Mouse (Mus musculus) stomach, postnatal 0 days (tissue): ENCODE results near the gene Tbccd1. TPM values are rescaled to one million over a fixed set of nuclear protein-coding genes. Genes with fewer than 3 reads are reported as not detected.
A peak's percentile ranks its signal among the peaks of the same experiment; 100 is the strongest.

ENCODE experiments used
- ATAC-seq: fragments of 200-750 bp; cut with Nextera tagmentation; 2 replicates; pipeline ENCODE4 v1.8.0; 2017; ENCODE audit not compliant: low FRiP score, low TSS enrichment
- DNase-seq: peaks from one replicate; pipeline ENCODE4 v3.0.0-alpha.2; 2016; ENCODE audit warnings: low spot score
- H3K27ac ChIP-seq: fragments of 300-500 bp; sonication (generic); replicated peaks from 2 replicates; pipeline ENCODE4 v1.5.1; 2014; ENCODE audit warnings: mild to moderate bottlenecking, control low read depth
- H3K27me3 ChIP-seq: fragments of 300-500 bp; sonication (generic); 2 replicates; pipeline ENCODE4 v1.6.1; 2014; ENCODE audit warnings: low read length; ENCODE audit not compliant: control insufficient read depth, insufficient read depth
- H3K36me3 ChIP-seq: fragments of 300-500 bp; sonication (generic); 2 replicates; pipeline ENCODE4 v1.6.1; 2014; ENCODE audit warnings: low read length, mixed read lengths; ENCODE audit not compliant: control insufficient read depth, insufficient read depth
- H3K4me1 ChIP-seq: fragments of 300-500 bp; sonication (generic); replicated peaks from 2 replicates; pipeline ENCODE4 v1.6.1; 2014; ENCODE audit warnings: antibody characterized with exemption; ENCODE audit not compliant: control insufficient read depth, insufficient read depth
- H3K4me2 ChIP-seq: fragments of 300-500 bp; sonication (generic); replicated peaks from 2 replicates; pipeline ENCODE4 v1.6.1; 2014; ENCODE audit warnings: low read depth, mild to moderate bottlenecking, control low read depth, moderate library complexity
- H3K4me3 ChIP-seq: fragments of 300-500 bp; sonication (generic); 2 replicates; pipeline ENCODE4 v1.5.1; 2014; ENCODE audit warnings: low read depth, low read length, control low read depth
- H3K9ac ChIP-seq: fragments of 300-500 bp; sonication (generic); 2 replicates; pipeline ENCODE4 v1.6.1; 2014; ENCODE audit warnings: mild to moderate bottlenecking, low read length, control low read depth, mixed read lengths
- H3K9me3 ChIP-seq: fragments of 300-500 bp; sonication (generic); 2 replicates; pipeline ENCODE4 v1.6.1; 2016; ENCODE audit warnings: low read length; ENCODE audit not compliant: control insufficient read depth
- CTCF ChIP-seq: IDR thresholded peaks from 2 replicates; pipeline ENCODE4 v1.5.1; 2016; ENCODE audit warnings: antibody characterized with exemption, low read depth, mild to moderate bottlenecking, moderate library complexity
- EP300 ChIP-seq: optimal IDR thresholded peaks from 2 replicates; pipeline ENCODE3; 2016; ENCODE audit warnings: antibody characterized with exemption
- WGBS: fragments of 180-500 bp; shearing (Covaris S2); extraction: QIAGEN DNeasy Blood & Tissue Kit; methylation state at CpG from one replicate; pipeline ENCODE4 v1.1.7; 2014; 5-methylcytosine and 5-hydroxymethylcytosine counted together
- polyA plus RNA-seq: library from polyadenylated mRNA; unstranded; fragments of >200 nt; fragmentation: Nextera tagmentation; extraction: Ambion mirVana; gene quantifications from 2 replicates; pipeline ENCODE4 v1.2.1, GENCODE M21; 2015

Gene Tbccd1
- polyA plus RNA-seq, 1 experiment from 2014 or later, result 12.2 TPM

DNA sequence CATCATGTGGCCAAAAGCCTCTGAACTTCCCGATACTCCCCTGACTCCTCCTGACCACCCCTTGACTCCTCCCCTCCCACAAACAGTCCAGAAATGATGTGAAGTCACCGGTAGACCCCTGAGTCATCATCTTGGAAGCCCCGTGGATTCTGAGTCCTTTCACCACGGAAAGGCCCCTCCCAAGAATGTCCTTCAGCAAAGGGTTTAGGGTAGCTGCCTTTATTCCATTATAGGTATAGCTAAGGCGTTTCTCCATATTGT, 56.7 kb downstream of the Tbccd1 start:
- Histone ChIP-seq H3K9me3 (no peaks in the 10 kb centered on the region), H3K27ac (no peak overlapping the region), H3K9ac (no peak overlapping the region), H3K36me3 (no peaks in the 10 kb centered on the region), H3K4me3 (no peak overlapping the region), H3K4me1 (no peaks in the 10 kb centered on the region), H3K27me3 (no peaks in the 10 kb centered on the region), H3K4me2 (no peak overlapping the region)
- TF ChIP-seq EP300, result no peak
- no peak for TF ChIP-seq CTCF
- WGBS, result 43% methylated on average over 5 of the region's 5 CpGs
- peak; percentile 42; the same call in 1 of the 2 replicates for ATAC-seq
- no peak for DNase-seq

- no peaks in the 10 kb centered on the region for H3K9me3 ChIP-seq
- H3K27ac ChIP-seq, result no peak overlapping the region
- ATAC-seq, result no peak
- no peaks in the 10 kb centered on the region for H3K36me3 ChIP-seq
- TF ChIP-seq CTCF, result no peak
- TF ChIP-seq EP300, result no peak
- H3K4me2 ChIP-seq, result no peak overlapping the region
- H3K9ac ChIP-seq, result no peak overlapping the region
- 63% methylated on average over 6 of the region's 6 CpGs for WGBS
- no peaks in the 10 kb centered on the region for H3K4me1 ChIP-seq
- H3K27me3 ChIP-seq, result no peaks in the 10 kb centered on the region
- DNase-seq, result no peak
- no peak overlapping the region for H3K4me3 ChIP-seq
Observed at GRCm38 (mm10) chr16:22800026-22800848, 57.2 kb downstream of the Tbccd1 start.

- no peaks in the 10 kb centered on the region for H3K27me3 ChIP-seq
- 59% methylated on average over 3 of the region's 3 CpGs for WGBS
- no peaks in the 10 kb centered on the region for H3K4me1 ChIP-seq
- no peak for ATAC-seq
- no peak for DNase-seq
- H3K9me3 ChIP-seq, result no peaks in the 10 kb centered on the region
- TF ChIP-seq CTCF, result no peak
- TF ChIP-seq EP300, result no peak
- H3K36me3 ChIP-seq, result no peaks in the 10 kb centered on the region
- no peak overlapping the region for H3K4me2 ChIP-seq
- H3K27ac ChIP-seq, result no peak overlapping the region
- no peak overlapping the region for H3K4me3 ChIP-seq
- H3K9ac ChIP-seq, result no peak overlapping the region
Observed at GRCm38 (mm10) chr16:22798520-22798919, 58.9 kb downstream of the Tbccd1 start.

DNA sequence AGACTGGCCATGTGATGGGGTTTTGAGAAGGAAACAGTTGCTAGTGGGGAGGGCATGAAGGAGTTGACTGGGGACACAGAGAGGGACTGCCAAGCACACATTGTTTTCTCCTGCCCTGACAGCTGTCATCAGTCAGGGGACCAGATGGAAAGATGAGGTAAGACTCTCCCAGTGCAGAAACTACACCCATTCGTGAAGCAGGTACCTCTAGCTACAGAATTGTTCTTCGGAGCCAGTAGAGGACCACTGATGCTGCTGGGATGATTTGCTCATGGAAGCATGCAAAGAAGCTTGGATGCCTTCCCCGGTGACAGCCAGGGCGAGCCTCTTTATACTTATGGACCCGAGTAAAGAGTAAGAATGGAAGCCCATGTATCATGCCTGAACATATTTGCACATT, 59.9 kb downstream of the Tbccd1 start:
- Histone ChIP-seq H3K4me1 (no peaks in the 10 kb centered on the region), H3K27me3 (no peaks in the 10 kb centered on the region), H3K4me3 (no peak overlapping the region), H3K4me2 (no peak overlapping the region), H3K9me3 (no peaks in the 10 kb centered on the region), H3K27ac (no peak overlapping the region), H3K36me3 (no peaks in the 10 kb centered on the region), H3K9ac (no peak overlapping the region)
- DNase-seq (no peak), ATAC-seq (no peak)
- no peak for TF ChIP-seq EP300
- no peak for TF ChIP-seq CTCF
- WGBS, result 63% methylated on average over 5 of the region's 5 CpGs

DNA sequence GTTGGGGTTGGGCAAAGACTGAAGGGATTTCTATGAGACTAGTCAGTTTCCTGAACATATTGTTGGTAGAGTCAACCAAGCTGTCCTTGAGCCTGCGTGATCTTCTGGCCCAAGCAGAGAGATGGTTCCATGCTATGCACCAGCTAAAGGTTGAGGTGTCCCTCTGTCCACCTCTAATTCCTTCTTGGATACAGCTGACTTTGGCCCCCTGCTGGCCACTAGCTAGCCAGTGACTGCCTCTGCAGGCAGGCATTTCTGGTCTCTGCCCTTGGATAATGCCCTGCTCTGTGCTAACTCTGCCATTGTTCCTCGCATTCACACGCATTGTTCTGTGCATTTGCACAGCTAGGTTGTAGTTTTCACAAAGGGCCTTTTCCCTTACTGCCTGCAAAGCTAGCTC, 62.0 kb downstream of the Tbccd1 start:
- Histone ChIP-seq H3K4me3 (no peak overlapping the region), H3K36me3 (no peaks in the 10 kb centered on the region), H3K4me1 (no peaks in the 10 kb centered on the region), H3K27ac (no peak overlapping the region), H3K9me3 (no peaks in the 10 kb centered on the region), H3K4me2 (no peak overlapping the region), H3K9ac (no peak overlapping the region), H3K27me3 (no peaks in the 10 kb centered on the region)
- WGBS, result 76% methylated on average over 3 of the region's 3 CpGs
- TF ChIP-seq CTCF (peak; percentile 68), EP300 (no peak)
- ATAC-seq, result 0 out of 2 replicates have a peak, but pooled peaks have one; percentile 30
- DNase-seq, result peak; percentile 44

DNA sequence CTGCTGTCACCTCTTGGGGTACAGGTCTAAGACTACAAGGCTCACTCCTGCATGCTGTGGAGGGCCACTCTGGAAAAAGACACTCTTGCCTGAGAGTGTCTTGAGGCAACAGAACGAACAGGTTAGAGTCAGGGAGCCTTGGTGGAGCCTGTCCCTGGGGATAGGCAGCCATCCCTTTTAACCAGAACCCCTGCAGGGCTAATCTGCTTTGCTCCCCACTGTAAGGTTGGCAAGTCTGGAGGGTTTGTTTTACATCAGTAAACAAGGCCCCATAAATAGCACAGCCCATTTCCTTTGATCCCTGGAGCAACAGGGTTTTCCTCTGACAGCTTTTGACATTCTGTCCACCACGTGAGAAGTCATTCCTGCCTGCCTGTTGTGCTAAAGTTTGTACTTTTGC, 66.2 kb downstream of the Tbccd1 start:
- no peak for DNase-seq
- Histone ChIP-seq H3K36me3 (no peaks in the 10 kb centered on the region), H3K4me2 (no peak overlapping the region), H3K9ac (no peak overlapping the region), H3K4me1 (no peaks in the 10 kb centered on the region), H3K27me3 (no peaks in the 10 kb centered on the region), H3K4me3 (no peak overlapping the region), H3K9me3 (no peaks in the 10 kb centered on the region), H3K27ac (no peak overlapping the region)
- no peak for ATAC-seq
- TF ChIP-seq EP300, result no peak
- TF ChIP-seq CTCF, result no peak
- WGBS, result 39% methylated on average over 2 of the region's 2 CpGs
